Mouse (Mus musculus) heart, embryonic 10.5 days (tissue): Measurements from ENCODE around the gene Cachd1. TPM values are rescaled to one million over a fixed set of nuclear protein-coding genes. Genes with fewer than 3 reads are reported as not detected.

Source experiments
- polyA plus RNA-seq: library from polyadenylated mRNA; unstranded; fragments of >200 nt; fragmentation: Nextera tagmentation; extraction: Ambion mirVana; gene quantifications from 2 replicates; pipeline ENCODE4 v1.2.1, GENCODE M21; 2016

The Cachd1 gene
- polyA plus RNA-seq, 1 experiment from 2014 or later, result 17.2 TPM

Other genes starting within 250 kb of the Cachd1 start
- not detected in 2 replicates for gene Gm10577, start 244.0 kb downstream of the Cachd1 start, polyA plus RNA-seq